Mouse (Mus musculus): Measurements from ENCODE around the gene Ccdc30. TPM values are rescaled to one million over a fixed set of nuclear protein-coding genes. Genes with fewer than 3 reads are reported as not detected.

The Ccdc30 gene
- polyA plus RNA-seq, 1 experiment from 2014 or later = 21.3 TPM

GRCm38 (mm10) chr4:119442539-119442938 is 27.2 kb upstream of the Ccdc30 start:
- Histone ChIP-seq H3K9ac (no peak overlapping the region), H3K4me3 (no peak overlapping the region), H3K27me3 (no peaks in the 10 kb centered on the region), H3K27ac (replicated peaks) (no peak overlapping the region), H3K4me2 (no peak overlapping the region), H3K9me3 (no peaks in the 10 kb centered on the region), H3K36me3 (no peaks in the 10 kb centered on the region), H3K4me1 (replicated peaks) (no peaks in the 10 kb centered on the region)
- no peak for ATAC-seq (ENCODE audit: low FRiP score, low read depth)
- WGBS = 47% methylated on average over 6 of the region's 6 CpGs

GRCm38 (mm10) chr4:119441836-119442235 is 26.5 kb upstream of the Ccdc30 start:
- Histone ChIP-seq H3K9ac (no peak overlapping the region), H3K36me3 (no peaks in the 10 kb centered on the region), H3K27me3 (no peaks in the 10 kb centered on the region), H3K4me2 (no peak overlapping the region), H3K4me1 (replicated peaks) (no peaks in the 10 kb centered on the region), H3K27ac (replicated peaks) (no peak overlapping the region), H3K4me3 (no peak overlapping the region), H3K9me3 (no peaks in the 10 kb centered on the region)
- ATAC-seq (ENCODE audit: low FRiP score, low read depth) = no peak
- WGBS = 95% methylated on average over 4 of the region's 4 CpGs

- no peaks in the 10 kb centered on the region for H3K4me1 ChIP-seq (replicated peaks)
- 0 out of 2 replicates have a peak, but pooled peaks cover 2% of the 10 kb centered on the region for H3K27me3 ChIP-seq
- H3K9me3 ChIP-seq = peaks cover 7% of the 10 kb centered on the region; the same call in 1 of the 2 replicates
- H3K4me2 ChIP-seq = no peak overlapping the region
- H3K4me3 ChIP-seq = no peak overlapping the region
- no peak overlapping the region for H3K27ac ChIP-seq (replicated peaks)
- ATAC-seq (ENCODE audit: low FRiP score, low read depth) = no peak
- H3K9ac ChIP-seq = no peak overlapping the region
- 88% methylated on average over 2 of the region's 2 CpGs for WGBS
- no peaks in the 10 kb centered on the region for H3K36me3 ChIP-seq
Observed at GRCm38 (mm10) chr4:119437936-119438335, 22.6 kb upstream of the Ccdc30 start.

GRCm38 (mm10) chr4:119430678-119431077 is 15.4 kb upstream of the Ccdc30 start:
- Histone ChIP-seq H3K9ac (no peak overlapping the region), H3K9me3 (peaks cover under 1% of the 10 kb centered on the region; the same call in 1 of the 2 replicates), H3K36me3 (no peaks in the 10 kb centered on the region), H3K4me2 (no peak overlapping the region), H3K4me3 (no peak overlapping the region), H3K27ac (replicated peaks) (no peak overlapping the region), H3K4me1 (replicated peaks) (no peaks in the 10 kb centered on the region), H3K27me3 (0 out of 2 replicates have a peak, but pooled peaks cover 2% of the 10 kb centered on the region)
- WGBS = 36% methylated on average over 5 of the region's 5 CpGs
- ATAC-seq (ENCODE audit: low FRiP score, low read depth) = peak; percentile 59; the same call in 1 of the 2 replicates

- no peak overlapping the region for H3K27ac ChIP-seq (replicated peaks)
- H3K4me3 ChIP-seq = no peak overlapping the region
- ATAC-seq (ENCODE audit: low FRiP score, low read depth) = no peak
- WGBS = 53% methylated on average over 2 of the region's 2 CpGs
- no peak overlapping the region for H3K4me2 ChIP-seq
- H3K9ac ChIP-seq = no peak overlapping the region
- H3K36me3 ChIP-seq = no peaks in the 10 kb centered on the region
- H3K27me3 ChIP-seq = no peaks in the 10 kb centered on the region
- H3K9me3 ChIP-seq = no peaks in the 10 kb centered on the region
- H3K4me1 ChIP-seq (replicated peaks) = peaks cover 9% of the 10 kb centered on the region
Observed at GRCm38 (mm10) chr4:119427680-119428079, 12.4 kb upstream of the Ccdc30 start.

- H3K4me2 ChIP-seq = no peak overlapping the region
- no peaks in the 10 kb centered on the region for H3K9me3 ChIP-seq
- ATAC-seq (ENCODE audit: low FRiP score, low read depth) = no peak
- no peaks in the 10 kb centered on the region for H3K36me3 ChIP-seq
- no peak overlapping the region for H3K9ac ChIP-seq
- no peaks in the 10 kb centered on the region for H3K27me3 ChIP-seq
- peaks cover 21% of the 10 kb centered on the region for H3K4me1 ChIP-seq (replicated peaks)
- no peak overlapping the region for H3K4me3 ChIP-seq
- WGBS = 56% methylated on average over 2 of the region's 2 CpGs
- H3K27ac ChIP-seq (replicated peaks) = no peak overlapping the region
Observed at GRCm38 (mm10) chr4:119425601-119426000, 10.3 kb upstream of the Ccdc30 start.

GRCm38 (mm10) chr4:119425077-119425476 is 9.8 kb upstream of the Ccdc30 start:
- Histone ChIP-seq H3K4me3 (no peak overlapping the region), H3K4me2 (no peak overlapping the region), H3K27ac (replicated peaks) (no peak overlapping the region), H3K36me3 (no peaks in the 10 kb centered on the region), H3K27me3 (no peaks in the 10 kb centered on the region), H3K9ac (no peak overlapping the region), H3K4me1 (replicated peaks) (peaks cover 22% of the 10 kb centered on the region), H3K9me3 (no peaks in the 10 kb centered on the region)
- ATAC-seq (ENCODE audit: low FRiP score, low read depth) = no peak
- WGBS = 98% methylated on average over 2 of the region's 2 CpGs

- WGBS = under 1% methylated on average over 52 of the region's 52 CpGs
- Histone ChIP-seq H3K36me3 (no peaks in the 10 kb centered on the region), H3K9me3 (no peaks in the 10 kb centered on the region)
Observed at GRCm38 (mm10) chr4:119422294-119422964, 7.1 kb upstream of the Ccdc30 start, which contains the start of the genes Ppcs and Zmynd12. TSS of gene Ppcs (minus strand) at chr4:119422420. TSS of gene Zmynd12 (plus strand) at chr4:119422814.

GRCm38 (mm10) chr4:119421921-119422293 is 6.6 kb upstream of the Ccdc30 start:
- Histone ChIP-seq H3K27me3 (no peaks in the 10 kb centered on the region), H3K4me2 (peak overlapping the region; percentile 87), H3K9me3 (no peaks in the 10 kb centered on the region), H3K4me3 (peak overlapping the region; percentile 71), H3K4me1 (replicated peaks) (peaks cover 22% of the 10 kb centered on the region), H3K27ac (replicated peaks) (peak overlapping the region; percentile 94), H3K36me3 (no peaks in the 10 kb centered on the region), H3K9ac (peak overlapping the region; percentile 73)
- WGBS = under 1% methylated on average over 31 of the region's 31 CpGs
- ATAC-seq (ENCODE audit: low FRiP score, low read depth) = peak; percentile 73; the same call in 1 of the 2 replicates

More at GRCm38 (mm10) chr4:119422294-119422964, 7.1 kb upstream of the Ccdc30 start, which contains the start of the genes Ppcs and Zmynd12:
- H3K4me3 ChIP-seq = peak within 1 kb of the TSS; percentile 71
- H3K4me2 ChIP-seq = peak within 1 kb of the TSS; percentile 87
- peak within 1 kb of the TSS; percentile 73 for H3K9ac ChIP-seq
- peak within 1 kb of the TSS; percentile 94 for H3K27ac ChIP-seq (replicated peaks)
- H3K4me1 ChIP-seq (replicated peaks) = peaks cover 22% of the 10 kb centered on the region
- ATAC-seq (ENCODE audit: low FRiP score, low read depth) = peak; percentile 96
- no peaks in the 10 kb centered on the region for H3K27me3 ChIP-seq

- Histone ChIP-seq H3K27me3 (no peaks in the 10 kb centered on the region), H3K4me3 (peak overlapping the region; percentile 71), H3K36me3 (no peaks in the 10 kb centered on the region), H3K27ac (replicated peaks) (peak overlapping the region; percentile 94; the same call in 1 of the 2 replicates), H3K4me1 (replicated peaks) (peaks cover 22% of the 10 kb centered on the region), H3K4me2 (peak overlapping the region; percentile 87), H3K9me3 (no peaks in the 10 kb centered on the region), H3K9ac (peak overlapping the region; percentile 73)
- WGBS = 53% methylated on average over 3 of the region's 3 CpGs
- ATAC-seq (ENCODE audit: low FRiP score, low read depth) = no peak
Observed at GRCm38 (mm10) chr4:119421191-119421590, 5.9 kb upstream of the Ccdc30 start.

- Histone ChIP-seq H3K9ac (no peak overlapping the region), H3K27ac (replicated peaks) (no peak overlapping the region), H3K4me2 (no peak overlapping the region), H3K9me3 (no peaks in the 10 kb centered on the region), H3K4me3 (no peak overlapping the region), H3K27me3 (no peaks in the 10 kb centered on the region), H3K36me3 (no peaks in the 10 kb centered on the region), H3K4me1 (replicated peaks) (peaks cover 29% of the 10 kb centered on the region)
- no peak for ATAC-seq (ENCODE audit: low FRiP score, low read depth)
- WGBS = 89% methylated on average over 3 of the region's 3 CpGs
Observed at GRCm38 (mm10) chr4:119417894-119418293, 2.6 kb upstream of the Ccdc30 start.

- H3K27me3 ChIP-seq = no peaks in the 10 kb centered on the region
- WGBS = 89% methylated on average over 3 of the region's 3 CpGs
Observed at GRCm38 (mm10) chr4:119417270-119417669, 1.9 kb upstream of the Ccdc30 start.

More at GRCm38 (mm10) chr4:119417270-119417669, 1.9 kb upstream of the Ccdc30 start:
- H3K9ac ChIP-seq = no peak overlapping the region
- H3K9me3 ChIP-seq = no peaks in the 10 kb centered on the region
- peaks cover 32% of the 10 kb centered on the region for H3K4me1 ChIP-seq (replicated peaks)
- H3K4me3 ChIP-seq = no peak overlapping the region
- no peak overlapping the region for H3K4me2 ChIP-seq
- H3K36me3 ChIP-seq = no peaks in the 10 kb centered on the region
- H3K27ac ChIP-seq (replicated peaks) = no peak overlapping the region
- no peak for ATAC-seq (ENCODE audit: low FRiP score, low read depth)
